Mouse (Mus musculus): ENCODE data around the gene Dhdds. TPM values are rescaled to one million over a fixed set of nuclear protein-coding genes. Genes with fewer than 3 reads are reported as not detected.

The Dhdds gene
- polyA plus RNA-seq (2015; fragmentation: Illumina TruSeq; extraction: RNeasy Lipid Tissue Mini Kit (QIAGEN cat#74804); ENCODE audit: low read depth, low replicate concordance): 54.8 TPM

DNA sequence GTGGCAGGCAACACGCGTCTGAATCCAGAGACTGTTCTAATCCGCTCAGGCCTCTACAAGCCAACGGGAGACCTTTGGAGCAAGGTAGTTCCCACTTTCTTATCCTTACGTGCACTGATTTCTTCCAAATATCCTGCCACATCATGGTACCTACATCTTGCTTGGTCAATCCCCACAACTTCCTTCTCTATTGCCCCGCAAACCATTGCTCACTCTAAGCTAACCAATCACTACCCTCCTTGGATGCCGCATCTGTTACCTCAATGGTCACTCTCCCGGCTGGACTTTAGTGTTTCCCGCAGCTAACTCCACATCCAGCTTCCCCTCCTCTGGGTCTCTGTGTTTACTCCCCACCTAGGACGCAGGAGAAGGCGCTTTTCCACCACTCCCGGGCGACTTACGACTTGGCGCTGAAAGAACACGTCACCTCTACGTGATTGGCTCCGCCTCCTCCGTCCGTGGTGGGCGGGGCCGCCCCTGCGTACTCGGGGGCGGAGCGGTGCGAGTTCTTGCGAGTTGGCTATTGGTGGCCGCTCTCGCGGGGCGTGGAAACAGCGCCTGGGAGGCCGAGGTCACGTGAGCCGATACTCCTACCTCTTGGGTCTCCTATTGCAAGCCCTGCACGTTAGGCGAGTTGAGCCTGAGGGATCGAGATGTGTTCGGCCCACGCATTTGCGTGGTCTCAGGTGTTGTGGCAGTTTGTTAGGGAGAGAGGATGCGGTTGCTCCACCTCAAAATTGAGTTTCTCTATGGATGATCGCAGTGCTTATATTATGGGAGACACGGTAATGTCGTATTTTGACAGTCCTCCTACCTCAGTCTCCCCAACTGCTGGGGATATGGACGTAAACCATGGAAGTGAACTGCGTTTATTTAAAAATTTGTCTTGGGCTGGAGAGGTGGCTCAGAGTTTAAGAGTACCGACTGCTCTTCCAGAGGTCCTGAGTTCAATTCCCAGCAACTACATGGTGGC, at the start of gene Dhdds:
Dhdds (minus strand) TSS at position 453 of the 973 bp plus-strand sequence.

GRCm38 (mm10) chr4:134018779-134019145, 18.0 kb upstream of the Dhdds start, which contains the start of gene Lin28a:
TSS of gene Lin28a (minus strand) at chr4:134018841.

GRCm38 (mm10) chr4:133968150-133968921, 32.4 kb downstream of the Dhdds start, which contains the start of gene Hmgn2:
TSS of gene Hmgn2 (minus strand) at chr4:133968650.

Other genes with a start within 250 kb of the Dhdds start
- gene Arid1a, start 244.1 kb downstream of the Dhdds start, polyA plus RNA-seq (2015; fragmentation: Illumina TruSeq; extraction: RNeasy Lipid Tissue Mini Kit (QIAGEN cat#74804); ENCODE audit: low read depth, low replicate concordance): 31.9 TPM
- gene Rps6ka1, start 113.1 kb downstream of the Dhdds start, polyA plus RNA-seq (2015; fragmentation: Illumina TruSeq; extraction: RNeasy Lipid Tissue Mini Kit (QIAGEN cat#74804); ENCODE audit: low read depth, low replicate concordance): 12.6 TPM
- 235 TPM for gene Hmgn2, start 32.3 kb downstream of the Dhdds start, polyA plus RNA-seq (2015; fragmentation: Illumina TruSeq; extraction: RNeasy Lipid Tissue Mini Kit (QIAGEN cat#74804); ENCODE audit: low read depth, low replicate concordance)
- gene Lin28a, start 17.9 kb upstream of the Dhdds start, polyA plus RNA-seq (2015; fragmentation: Illumina TruSeq; extraction: RNeasy Lipid Tissue Mini Kit (QIAGEN cat#74804); ENCODE audit: low read depth, low replicate concordance): 0.12 TPM
- not detected for gene Zfp683, start 52.9 kb upstream of the Dhdds start, polyA plus RNA-seq (2015; fragmentation: Illumina TruSeq; extraction: RNeasy Lipid Tissue Mini Kit (QIAGEN cat#74804); ENCODE audit: low read depth, low replicate concordance)
- gene Crybg2, start 59.9 kb upstream of the Dhdds start, polyA plus RNA-seq (2015; fragmentation: Illumina TruSeq; extraction: RNeasy Lipid Tissue Mini Kit (QIAGEN cat#74804); ENCODE audit: low read depth, low replicate concordance): 3.2 TPM
- gene Cd52, start 94.2 kb upstream of the Dhdds start, polyA plus RNA-seq (2015; fragmentation: Illumina TruSeq; extraction: RNeasy Lipid Tissue Mini Kit (QIAGEN cat#74804); ENCODE audit: low read depth, low replicate concordance): 9.8 TPM
- 19.3 TPM for gene Ubxn11, start 101.7 kb upstream of the Dhdds start, polyA plus RNA-seq (2015; fragmentation: Illumina TruSeq; extraction: RNeasy Lipid Tissue Mini Kit (QIAGEN cat#74804); ENCODE audit: low read depth, low replicate concordance)
- gene Sh3bgrl3, start 127.9 kb upstream of the Dhdds start, polyA plus RNA-seq (2015; fragmentation: Illumina TruSeq; extraction: RNeasy Lipid Tissue Mini Kit (QIAGEN cat#74804); ENCODE audit: low read depth, low replicate concordance): 286 TPM
- 12.2 TPM for gene Cep85, start 186.2 kb upstream of the Dhdds start, polyA plus RNA-seq (2015; fragmentation: Illumina TruSeq; extraction: RNeasy Lipid Tissue Mini Kit (QIAGEN cat#74804); ENCODE audit: low read depth, low replicate concordance)
- gene Gm7534, start 202.1 kb upstream of the Dhdds start, polyA plus RNA-seq (2015; fragmentation: Illumina TruSeq; extraction: RNeasy Lipid Tissue Mini Kit (QIAGEN cat#74804); ENCODE audit: low read depth, low replicate concordance): not detected
- gene Catsper4, start 226.5 kb upstream of the Dhdds start, polyA plus RNA-seq (2015; fragmentation: Illumina TruSeq; extraction: RNeasy Lipid Tissue Mini Kit (QIAGEN cat#74804); ENCODE audit: low read depth, low replicate concordance): not detected
- gene Cnksr1, start 237.5 kb upstream of the Dhdds start, polyA plus RNA-seq (2015; fragmentation: Illumina TruSeq; extraction: RNeasy Lipid Tissue Mini Kit (QIAGEN cat#74804); ENCODE audit: low read depth, low replicate concordance): 0.18 TPM
- not detected for gene E130218I03Rik, start 242.7 kb upstream of the Dhdds start, polyA plus RNA-seq (2015; fragmentation: Illumina TruSeq; extraction: RNeasy Lipid Tissue Mini Kit (QIAGEN cat#74804); ENCODE audit: low read depth, low replicate concordance)
- gene Zfp593, start 244.7 kb upstream of the Dhdds start, polyA plus RNA-seq (2015; fragmentation: Illumina TruSeq; extraction: RNeasy Lipid Tissue Mini Kit (QIAGEN cat#74804); ENCODE audit: low read depth, low replicate concordance): 12.3 TPM
- gene Gm30191, start 246.0 kb upstream of the Dhdds start, polyA plus RNA-seq (2015; fragmentation: Illumina TruSeq; extraction: RNeasy Lipid Tissue Mini Kit (QIAGEN cat#74804); ENCODE audit: low read depth, low replicate concordance): not detected

Measured in brain, adult 10 weeks (tissue).